Mouse (Mus musculus) MEL (cell line): ENCODE data around the gene Rabgap1l.

Source experiments
- CTCF ChIP-seq, 3 experiments: IDR thresholded peaks in 2 of 3; conservative IDR thresholded peaks in 1 of 3; 2 replicates each; pipeline ENCODE4 v1.5.1; 2011 to 2012; ENCODE audit warnings: low read length in 3 of 3, low read depth in 2 of 3, mild to moderate bottlenecking in 2 of 3, improper control_type of control experiment in 1 of 3, inconsistent platforms in 1 of 3, mixed read lengths in 1 of 3, moderate library complexity in 1 of 3; ENCODE audit not compliant: control insufficient read depth in 1 of 3, insufficient read depth in 1 of 3, poor library complexity in 1 of 3, severe bottlenecking in 1 of 3
- EP300 ChIP-seq, 2 experiments: IDR thresholded peaks; 2 replicates each; pipeline ENCODE4 v1.6.1; 2011; ENCODE audit warnings: improper control_type of control experiment in 2 of 2, low read length in 2 of 2, low read depth in 1 of 2, mild to moderate bottlenecking in 1 of 2
- ETS1 ChIP-seq: IDR thresholded peaks from 2 replicates; pipeline ENCODE4 v1.6.1; 2012; ENCODE audit warnings: low read depth, mild to moderate bottlenecking, inconsistent platforms, low read length, improper control_type of control experiment, moderate library complexity
- GATA1 ChIP-seq: IDR thresholded peaks from 2 replicates; pipeline ENCODE4 v1.6.1; 2011; ENCODE audit warnings: low read depth, low read length, improper control_type of control experiment
- JUND ChIP-seq: IDR thresholded peaks from 2 replicates; pipeline ENCODE4 v1.6.1; 2011; ENCODE audit warnings: low read depth, mild to moderate bottlenecking, improper control_type of control experiment, low read length
- MAX ChIP-seq: IDR thresholded peaks from 2 replicates; pipeline ENCODE4 v1.6.1; 2011; ENCODE audit warnings: low read length, improper control_type of control experiment
- MAZ ChIP-seq: IDR thresholded peaks from 2 replicates; pipeline ENCODE4 v1.6.1; 2012; ENCODE audit warnings: low read depth, mild to moderate bottlenecking, inconsistent platforms, low read length, improper control_type of control experiment
- POLR2AphosphoS2 ChIP-seq: IDR thresholded peaks from 2 replicates; pipeline ENCODE4 v1.6.1; 2011; ENCODE audit warnings: low read length, improper control_type of control experiment
- POLR2AphosphoS5 ChIP-seq: IDR thresholded peaks from 2 replicates; pipeline ENCODE4 v1.6.1; 2012; ENCODE audit warnings: low read depth, borderline replicate concordance, mild to moderate bottlenecking, inconsistent platforms, low read length, moderate library complexity, mixed read lengths
- TCF12 ChIP-seq: IDR thresholded peaks from 2 replicates; pipeline ENCODE4 v1.6.1; 2014; ENCODE audit warnings: low read depth, mild to moderate bottlenecking, inconsistent platforms, low read length, improper control_type of control experiment, moderate library complexity
- ZKSCAN1 ChIP-seq: IDR thresholded peaks from 2 replicates; pipeline ENCODE4 v1.6.1; 2012; ENCODE audit warnings: low read depth, mild to moderate bottlenecking, inconsistent platforms, low read length, improper control_type of control experiment, moderate library complexity

GRCm38 (mm10) chr1:160460346-160460745 lies 332.7 kb downstream of the Rabgap1l start:
- TF ChIP-seq CTCF (IDR thresholded peaks at IDR 0.05 in 2 of 3, conservative IDR thresholded peaks at IDR 0.05 in 1 of 3; ENCODE audit: control insufficient read depth in 1 of 3, insufficient read depth in 1 of 3, low read depth in 2 of 3, low read length in 3 of 3, poor library complexity in 1 of 3, severe bottlenecking in 1 of 3) (no peak), ZKSCAN1 (no peak), ETS1 (no peak), POLR2AphosphoS2 (no peak), JUND (no peak), GATA1 (no peak), MAZ (no peak), MAX (no peak), TCF12 (no peak), EP300 (IDR thresholded peaks at IDR 0.05; ENCODE audit: low read depth in 1 of 2, low read length in 2 of 2) (no peak), POLR2AphosphoS5 (no peak)
